Mouse (Mus musculus) lung, adult 2 months (tissue): ENCODE results near the gene Zfhx3.

Experiments used
- CTCF ChIP-seq: fragments of 200-500 bp; IDR thresholded peaks from 2 replicates; pipeline ENCODE4 v1.5.1; 2011; ENCODE audit warnings: mild to moderate bottlenecking, low read length, control low read depth; ENCODE audit not compliant: insufficient read depth
- POLR2A ChIP-seq: fragments of 200-500 bp; IDR thresholded peaks from 2 replicates; pipeline ENCODE4 v1.6.1; 2011; ENCODE audit warnings: low read depth, mild to moderate bottlenecking, control low read depth, low read length, borderline replicate concordance; ENCODE audit errors: extremely low read depth

DNA sequence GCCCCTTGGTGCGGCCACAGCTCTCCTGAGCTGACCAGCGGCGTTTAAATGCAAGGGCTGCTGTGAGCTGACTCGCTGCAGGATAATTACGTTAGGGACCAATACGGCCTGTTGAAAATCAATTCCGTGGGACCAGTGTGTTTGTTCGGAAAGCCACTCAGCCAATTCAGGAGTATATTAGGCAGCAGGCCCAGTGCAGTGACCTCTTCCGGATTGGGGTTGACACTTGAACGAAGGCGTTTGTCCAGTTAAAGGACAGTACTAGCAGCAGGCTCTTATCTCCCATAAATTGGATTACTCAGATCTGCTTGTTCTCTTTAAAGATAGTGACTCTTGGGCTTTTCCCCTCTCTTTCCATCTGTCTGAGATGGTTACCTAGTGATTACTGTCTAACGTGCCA, 493.9 kb downstream of the Zfhx3 start:
- TF ChIP-seq CTCF: no peak
- no peak for TF ChIP-seq POLR2A
